Mouse (Mus musculus) neural tube, embryonic 12.5 days (tissue): ENCODE data around the gene Slc25a45. TPM values are rescaled to one million over a fixed set of nuclear protein-coding genes. Genes with fewer than 3 reads are reported as not detected.

Source experiments
- ATAC-seq: fragments of 200-750 bp; cut with Nextera tagmentation; 2 replicates; pipeline ENCODE4 v1.8.0; 2017; ENCODE audit warnings: low read depth, mild to moderate bottlenecking, moderate TSS enrichment, moderate library complexity; ENCODE audit not compliant: low FRiP score
- H3K27ac ChIP-seq: fragments of 300-500 bp; sonication (generic); 2 replicates; pipeline ENCODE4 v1.5.1; 2016
- H3K27me3 ChIP-seq: fragments of 300-500 bp; sonication (generic); replicated peaks from 2 replicates; pipeline ENCODE4 v1.6.1; 2016; ENCODE audit warnings: mild to moderate bottlenecking
- H3K36me3 ChIP-seq: fragments of 300-500 bp; sonication (generic); 2 replicates; pipeline ENCODE4 v1.6.1; 2016; ENCODE audit warnings: mild to moderate bottlenecking
- H3K4me1 ChIP-seq: fragments of 300-500 bp; sonication (generic); 2 replicates; pipeline ENCODE4 v1.6.1; 2016
- H3K4me2 ChIP-seq: fragments of 300-500 bp; sonication (generic); replicated peaks from 2 replicates; pipeline ENCODE4 v1.6.1; 2016; ENCODE audit warnings: mild to moderate bottlenecking
- H3K4me3 ChIP-seq: fragments of 300-500 bp; sonication (generic); 2 replicates; pipeline ENCODE4 v1.5.1; 2016
- H3K9ac ChIP-seq: fragments of 300-500 bp; sonication (generic); 2 replicates; pipeline ENCODE4 v1.6.1; 2016; ENCODE audit warnings: mild to moderate bottlenecking
- H3K9me3 ChIP-seq: fragments of 300-500 bp; sonication (generic); 2 replicates; pipeline ENCODE4 v1.6.1; 2016; ENCODE audit warnings: mild to moderate bottlenecking
- WGBS: fragments of 180-500 bp; shearing (Covaris S2); methylation state at CpG from one replicate; pipeline ENCODE4 v1.1.7; 2016; 5-methylcytosine and 5-hydroxymethylcytosine counted together
- polyA plus RNA-seq: library from polyadenylated mRNA; unstranded; fragments of >200 nt; fragmentation: Nextera tagmentation; extraction: Ambion mirVana; gene quantifications from 2 replicates; pipeline ENCODE4 v1.2.1, GENCODE M21; 2016

Slc25a45 gene
- polyA plus RNA-seq, 1 experiment from 2014 or later = 2.5 TPM

GRCm38 (mm10) chr19:5887234-5887815, 9.7 kb downstream of the Slc25a45 start:
- Histone ChIP-seq H3K27me3 (no peaks in the 10 kb centered on the region), H3K27ac (no peak overlapping the region), H3K9ac (no peak overlapping the region), H3K4me1 (no peaks in the 10 kb centered on the region), H3K4me2 (no peak overlapping the region), H3K9me3 (no peaks in the 10 kb centered on the region), H3K36me3 (peaks cover 10% of the 10 kb centered on the region; the same call in 1 of the 2 replicates), H3K4me3 (no peak overlapping the region)
- 84% methylated on average over 3 of the region's 3 CpGs for WGBS
- ATAC-seq = no peak

- Histone ChIP-seq H3K9ac (no peak overlapping the region), H3K4me2 (no peak overlapping the region), H3K27me3 (no peaks in the 10 kb centered on the region), H3K9me3 (no peaks in the 10 kb centered on the region), H3K27ac (no peak overlapping the region), H3K4me1 (peaks cover 12% of the 10 kb centered on the region), H3K36me3 (peaks cover 11% of the 10 kb centered on the region; the same call in 1 of the 2 replicates), H3K4me3 (no peak overlapping the region)
- no peak for ATAC-seq
- WGBS = 77% methylated on average over 4 of the region's 4 CpGs
These were observed 11.6 kb downstream of the Slc25a45 start for GRCm38 (mm10) chr19:5889211-5889610.

- Histone ChIP-seq H3K9ac (no peak overlapping the region), H3K36me3 (peaks cover 18% of the 10 kb centered on the region), H3K27me3 (no peaks in the 10 kb centered on the region), H3K27ac (no peak overlapping the region), H3K9me3 (no peaks in the 10 kb centered on the region), H3K4me1 (peaks cover 12% of the 10 kb centered on the region), H3K4me3 (no peak overlapping the region), H3K4me2 (no peak overlapping the region)
- WGBS = 94% methylated on average over 12 of the region's 12 CpGs
- ATAC-seq = no peak
These were observed 14.1 kb downstream of the Slc25a45 start for GRCm38 (mm10) chr19:5891521-5892258.

GRCm38 (mm10) chr19:5892262-5892661, 14.7 kb downstream of the Slc25a45 start:
- H3K4me3 ChIP-seq = no peak overlapping the region
- peaks cover 21% of the 10 kb centered on the region for H3K36me3 ChIP-seq
- no peak for ATAC-seq
- 93% methylated on average over 7 of the region's 7 CpGs for WGBS
- H3K4me2 ChIP-seq = peak overlapping the region; percentile 91; the same call in 1 of the 2 replicates
- no peak overlapping the region for H3K9ac ChIP-seq
- no peaks in the 10 kb centered on the region for H3K9me3 ChIP-seq
- H3K4me1 ChIP-seq = peaks cover 12% of the 10 kb centered on the region
- H3K27ac ChIP-seq = no peak overlapping the region
- H3K27me3 ChIP-seq = no peaks in the 10 kb centered on the region

DNA sequence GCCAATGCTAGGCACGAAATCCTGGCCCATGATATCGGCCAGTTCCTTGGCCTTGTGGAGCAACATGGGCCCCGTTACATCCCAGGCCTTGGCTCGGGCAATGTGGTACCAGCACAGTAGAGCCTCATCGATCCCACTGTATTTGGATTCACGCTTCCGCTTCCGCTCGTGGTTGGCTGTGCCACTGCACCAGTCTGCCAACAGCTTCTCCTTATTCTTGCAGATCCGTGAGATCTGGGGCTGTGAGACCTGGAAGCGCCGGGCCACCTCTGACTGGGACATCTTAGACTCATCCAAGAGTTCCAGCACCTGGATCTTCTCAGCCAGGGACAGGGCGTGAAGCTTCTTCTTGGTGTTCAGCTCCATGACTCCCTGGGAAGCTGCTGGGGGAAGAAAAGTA, 15.1 kb downstream of the Slc25a45 start:
- Histone ChIP-seq H3K27me3 (no peaks in the 10 kb centered on the region), H3K36me3 (peaks cover 23% of the 10 kb centered on the region), H3K4me1 (peaks cover 12% of the 10 kb centered on the region), H3K9ac (peak overlapping the region; percentile 89), H3K4me2 (peak overlapping the region; percentile 91), H3K4me3 (peak overlapping the region; percentile 73), H3K9me3 (no peaks in the 10 kb centered on the region), H3K27ac (no peak overlapping the region)
- WGBS = 94% methylated on average over 13 of the region's 13 CpGs
- no peak for ATAC-seq

DNA sequence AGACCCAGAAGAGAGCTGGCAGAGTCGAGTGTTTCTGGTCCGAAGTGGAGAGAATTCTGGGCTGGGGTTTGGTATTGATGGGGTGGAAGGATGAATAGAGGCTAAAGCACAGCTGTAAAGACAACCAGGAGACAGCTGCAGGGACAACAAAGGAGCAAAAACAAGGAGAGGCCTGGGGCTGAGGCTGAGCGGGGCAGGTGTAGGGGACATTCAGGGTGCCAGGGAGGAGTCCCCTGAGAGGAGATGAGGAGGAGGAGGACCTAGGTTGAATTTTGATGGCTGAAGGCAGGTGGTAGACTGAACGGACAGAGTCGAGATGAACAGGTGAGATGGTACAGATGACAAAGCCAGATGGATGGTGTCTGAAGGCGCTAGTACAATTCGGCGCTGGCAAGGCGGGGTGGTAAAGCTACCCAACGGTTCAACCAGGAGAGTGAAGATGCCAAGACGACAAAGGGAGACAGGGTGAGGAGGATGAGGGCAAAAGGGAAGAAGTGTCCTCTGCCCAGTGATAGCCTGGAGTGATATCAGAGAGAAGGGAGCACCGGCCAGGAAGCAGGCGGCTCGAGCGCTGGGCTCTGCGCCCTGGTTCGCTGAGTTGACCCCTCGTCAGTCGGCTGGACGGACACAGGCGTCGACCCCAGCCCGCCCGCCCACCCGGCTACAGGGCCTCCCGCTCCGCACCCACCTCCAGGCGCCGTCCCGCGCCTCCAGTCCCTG, 15.8 kb downstream of the Slc25a45 start:
- Histone ChIP-seq H3K36me3 (peaks cover 27% of the 10 kb centered on the region), H3K4me2 (peak overlapping the region; percentile 91), H3K27me3 (no peaks in the 10 kb centered on the region), H3K27ac (no peak overlapping the region), H3K4me3 (peak overlapping the region; percentile 73), H3K9me3 (no peaks in the 10 kb centered on the region), H3K9ac (peak overlapping the region; percentile 89), H3K4me1 (peaks cover 12% of the 10 kb centered on the region)
- 7% methylated on average over 31 of the region's 31 CpGs for WGBS
- ATAC-seq = peak; percentile 60

- H3K27ac ChIP-seq = no peak within 1 kb of the TSS
- peaks cover 12% of the 10 kb centered on the region for H3K4me1 ChIP-seq
- 5% methylated on average over 36 of the region's 36 CpGs for WGBS
- H3K27me3 ChIP-seq = no peaks in the 10 kb centered on the region
- H3K36me3 ChIP-seq = peaks cover 31% of the 10 kb centered on the region
- peak; percentile 96 for ATAC-seq
- peak within 1 kb of the TSS; percentile 89 for H3K9ac ChIP-seq
- no peaks in the 10 kb centered on the region for H3K9me3 ChIP-seq
- peak within 1 kb of the TSS; percentile 73 for H3K4me3 ChIP-seq
- peak within 1 kb of the TSS; percentile 91 for H3K4me2 ChIP-seq
These were observed 16.5 kb downstream of the Slc25a45 start, which contains the start of gene Tigd3 for GRCm38 (mm10) chr19:5894002-5894678. Gene Tigd3 (minus strand): TSS chr19:5894149.

GRCm38 (mm10) chr19:5907275-5907674, 29.7 kb downstream of the Slc25a45 start:
- no peak overlapping the region for H3K4me3 ChIP-seq
- H3K4me1 ChIP-seq = peaks cover 22% of the 10 kb centered on the region
- no peak overlapping the region for H3K27ac ChIP-seq
- no peaks in the 10 kb centered on the region for H3K27me3 ChIP-seq
- no peak overlapping the region for H3K4me2 ChIP-seq
- ATAC-seq = no peak
- H3K36me3 ChIP-seq = peaks cover 62% of the 10 kb centered on the region
- 91% methylated on average over 3 of the region's 3 CpGs for WGBS
- H3K9ac ChIP-seq = no peak overlapping the region
- H3K9me3 ChIP-seq = no peaks in the 10 kb centered on the region

DNA sequence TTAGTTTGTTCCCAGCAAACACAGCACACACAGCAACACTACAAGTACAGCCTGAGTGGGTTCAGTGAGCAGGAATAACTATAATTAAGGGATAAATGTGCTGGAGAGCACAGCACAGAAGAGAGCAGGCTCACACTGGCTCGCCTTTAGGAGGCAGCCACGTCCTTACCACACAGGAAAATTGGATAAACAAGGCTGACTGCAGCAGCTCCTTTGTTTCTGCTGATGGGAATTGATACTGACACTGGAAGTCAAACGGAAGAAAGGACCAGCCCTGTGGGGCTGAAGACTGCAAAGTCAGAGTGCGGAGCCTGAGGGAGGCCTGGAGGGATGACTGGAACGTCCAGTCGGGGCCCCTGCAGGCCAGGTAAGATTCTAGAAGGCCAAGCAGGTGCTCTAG, 32.6 kb downstream of the Slc25a45 start:
- H3K27ac ChIP-seq = no peak overlapping the region
- H3K4me2 ChIP-seq = peak overlapping the region; percentile 85
- no peak for ATAC-seq
- no peak overlapping the region; the same call in 1 of the 2 replicates for H3K4me3 ChIP-seq
- H3K4me1 ChIP-seq = peaks cover 27% of the 10 kb centered on the region
- H3K27me3 ChIP-seq = no peaks in the 10 kb centered on the region
- no peaks in the 10 kb centered on the region for H3K9me3 ChIP-seq
- peaks cover 35% of the 10 kb centered on the region for H3K36me3 ChIP-seq
- peak overlapping the region; percentile 45 for H3K9ac ChIP-seq
- WGBS = 71% methylated on average over 6 of the region's 6 CpGs

DNA sequence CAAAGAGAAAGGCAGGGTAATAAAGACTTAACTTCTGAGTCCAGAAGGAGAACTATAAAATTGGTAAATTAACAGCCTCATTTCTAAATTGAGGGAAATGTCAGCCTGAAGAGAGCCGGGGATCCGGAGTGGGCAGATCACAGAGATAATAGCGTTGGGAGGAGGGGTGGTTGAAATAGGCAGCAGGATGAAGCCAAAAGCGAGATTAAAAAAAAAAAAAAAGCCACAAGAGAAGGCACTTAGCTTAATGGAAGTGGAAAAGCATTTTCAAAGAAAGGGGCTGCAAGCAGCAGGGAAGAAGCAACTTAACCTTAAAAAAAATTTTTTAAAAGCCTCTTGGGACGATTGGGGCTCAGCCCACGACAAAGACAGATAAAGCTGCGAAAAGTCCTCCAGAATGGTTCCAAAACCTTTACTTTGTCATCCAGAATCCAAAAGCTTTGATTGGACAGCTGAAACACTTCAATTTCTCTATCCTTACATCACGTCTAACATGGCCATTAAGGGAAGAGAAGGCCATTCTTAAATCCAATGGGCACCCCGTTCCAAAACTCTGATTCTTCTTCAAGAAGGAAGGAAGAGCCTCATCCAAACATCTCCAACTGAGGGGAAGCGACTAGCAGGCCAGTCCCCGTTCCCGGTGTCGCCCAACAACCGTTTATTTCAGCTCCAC, 34.0 kb downstream of the Slc25a45 start:
- no peaks in the 10 kb centered on the region for H3K9me3 ChIP-seq
- H3K9ac ChIP-seq = peak overlapping the region; percentile 92
- ATAC-seq = no peak
- H3K4me3 ChIP-seq = peak overlapping the region; percentile 96
- H3K4me1 ChIP-seq = peaks cover 27% of the 10 kb centered on the region
- 7% methylated on average over 14 of the region's 14 CpGs for WGBS
- H3K27me3 ChIP-seq = no peaks in the 10 kb centered on the region
- H3K36me3 ChIP-seq = peaks cover 24% of the 10 kb centered on the region
- no peak overlapping the region for H3K27ac ChIP-seq
- H3K4me2 ChIP-seq = peak overlapping the region; percentile 85
